Mouse (Mus musculus): ENCODE measurements around the gene Polh.

- no peak for TF ChIP-seq POLR2A (IDR thresholded peaks at IDR 0.05; ENCODE audit: extremely low read depth, insufficient read depth, low read length)
- TF ChIP-seq CTCF (IDR thresholded peaks at IDR 0.05; ENCODE audit: extremely low read depth, insufficient read depth, low read length), result no peak
These were observed 8.1 kb upstream of the Polh start for GRCm38 (mm10) chr17:46210550-46210949.

All from cortical plate, adult 2 months (tissue).